Mouse (Mus musculus): Measurements from ENCODE around the gene St6galnac3.
A peak's percentile ranks its signal among the peaks of the same experiment; 100 is the strongest.

- TF ChIP-seq CTCF (conservative IDR thresholded peaks at IDR 0.05 in 1 of 2, IDR thresholded peaks at IDR 0.05 in 1 of 2; ENCODE audit: low read depth in 2 of 2, low read length in 2 of 2) (peak in 1 of 2 experiments; percentile 26; a peak in 1 of 4 replicates), E2F4 (IDR thresholded peaks at IDR 0.05; ENCODE audit: insufficient replicate concordance, low read depth, low read length) (no peak), GABPA (IDR thresholded peaks at IDR 0.05; ENCODE audit: insufficient replicate concordance, low read depth, low read length) (no peak), MAFK (IDR thresholded peaks at IDR 0.05; ENCODE audit: insufficient replicate concordance, low read length) (no peak), NRF1 (IDR thresholded peaks at IDR 0.05; ENCODE audit: low read depth, low read length) (no peak), EP300 (IDR thresholded peaks at IDR 0.05; ENCODE audit: low read length) (peak; percentile 69; the same call in 1 of the 2 replicates), MYC (IDR thresholded peaks at IDR 0.05; ENCODE audit: low read depth, low read length) (peak; percentile 74; the same call in 1 of the 2 replicates), CHD1 (IDR thresholded peaks at IDR 0.05; ENCODE audit: low read depth, low read length) (peak; percentile 96; the same call in 1 of the 2 replicates)
These were observed 328.5 kb downstream of the St6galnac3 start for GRCm38 (mm10) chr3:153396375-153397068.

Data from CH12.LX (cell line).